13 mouse cellular contexts compared by ENCODE assay signal in genomic region chr10:18020846-18021245, GRCm38 (mm10). TPM values are rescaled to one million over a fixed set of nuclear protein-coding genes. Genes with fewer than 3 reads are reported as not detected.
DNase-seq lines count a peak whose midpoint lies in the region; ATAC-seq lines count a peak whose summit lies in the region.
"Had no signal": no experiment of that assay in that cellular context is flagged by ENCODE, and none has a peak within 500 bp of the region (broad histone marks: within the 10 kb centered on the region; RNA-seq: fewer than 3 reads in every experiment).

No protein-coding gene starts in this region.

- no peak overlapping the region for H3K27ac ChIP-seq in midbrain, embryonic 11.5 days (ENCODE audit: low read depth, low read length)
- H3K27ac ChIP-seq in midbrain, embryonic 15.5 days = no peak overlapping the region
- 0 out of 2 replicates have a peak overlapping the region, but pooled peaks have one; percentile 23 for H3K27ac ChIP-seq in hindbrain, embryonic 12.5 days
- no peak overlapping the region for H3K27ac ChIP-seq in stomach, embryonic 15.5 days

- H3K9me3 ChIP-seq in midbrain, embryonic 11.5 days (ENCODE audit: control insufficient read depth, low read length) = no peaks in the 10 kb centered on the region
- no peaks in the 10 kb centered on the region for H3K9me3 ChIP-seq in midbrain, embryonic 15.5 days
- no peaks in the 10 kb centered on the region for H3K9me3 ChIP-seq in hindbrain, embryonic 12.5 days (replicated peaks)
- no peaks in the 10 kb centered on the region for H3K9me3 ChIP-seq in stomach, embryonic 15.5 days

- 80% methylated on average over 1 of the region's 1 CpGs for WGBS in midbrain, embryonic 11.5 days
- 57% methylated on average over 1 of the region's 1 CpGs for WGBS in midbrain, embryonic 15.5 days
- 58% methylated on average over 1 of the region's 1 CpGs for WGBS in hindbrain, embryonic 12.5 days
- WGBS in stomach, embryonic 15.5 days = 80% methylated on average over 1 of the region's 1 CpGs

- H3K27me3 ChIP-seq in midbrain, embryonic 11.5 days (ENCODE audit: control insufficient read depth, insufficient read depth, low read length) = no peaks in the 10 kb centered on the region
- H3K27me3 ChIP-seq in midbrain, embryonic 15.5 days (replicated peaks) = no peaks in the 10 kb centered on the region
- no peaks in the 10 kb centered on the region for H3K27me3 ChIP-seq in hindbrain, embryonic 12.5 days
- no peaks in the 10 kb centered on the region for H3K27me3 ChIP-seq in stomach, embryonic 15.5 days (replicated peaks)

- intact Hi-C loops in left cerebral cortex, postnatal 4 days (cut with DNase I) = no loop called here

- no peak overlapping the region for H3K9ac ChIP-seq in midbrain, embryonic 11.5 days (ENCODE audit: low read length)
- no peak overlapping the region for H3K9ac ChIP-seq in midbrain, embryonic 15.5 days
- H3K9ac ChIP-seq in hindbrain, embryonic 12.5 days = no peak overlapping the region
- H3K9ac ChIP-seq in stomach, embryonic 15.5 days = no peak overlapping the region

- DNase-seq in frontal cortex, postnatal 14 days (ENCODE audit: low spot score in 2 of 2) = no peak
- DNase-seq in midbrain, embryonic 11.5 days (ENCODE audit: low spot score, missing footprints) = no peak
- DNase-seq in left cerebral cortex, postnatal 4 days = no peak
- DNase-seq: adrenal gland, postnatal 14 days; B cell, adult 2 months; cerebellum, adult 9-11 months; gastrocnemius, postnatal 36 days; kidney, adult 11 months had no signal

- no peak overlapping the region for H3K4me3 ChIP-seq in midbrain, embryonic 11.5 days (ENCODE audit: low read depth, low read length)
- H3K4me3 ChIP-seq in midbrain, embryonic 15.5 days = no peak overlapping the region
- no peak overlapping the region for H3K4me3 ChIP-seq in hindbrain, embryonic 12.5 days
- no peak overlapping the region for H3K4me3 ChIP-seq in stomach, embryonic 15.5 days (replicated peaks)

- peak overlapping the region; percentile 75; the same call in 1 of the 2 replicates for H3K4me2 ChIP-seq in midbrain, embryonic 11.5 days
- H3K4me2 ChIP-seq in midbrain, embryonic 15.5 days = no peak overlapping the region
- peak overlapping the region; percentile 64 for H3K4me2 ChIP-seq in hindbrain, embryonic 12.5 days (replicated peaks)
- H3K4me2 ChIP-seq in stomach, embryonic 15.5 days = peak overlapping the region; percentile 59; the same call in 1 of the 2 replicates

- ATAC-seq in frontal cortex, adult (ENCODE audit: low TSS enrichment) = peak; percentile 64
- no peak for ATAC-seq in midbrain, embryonic 11.5 days (ENCODE audit: low FRiP score)
- ATAC-seq in midbrain, embryonic 15.5 days (replicated peaks) = no peak
- no peak for ATAC-seq in hindbrain, embryonic 12.5 days (ENCODE audit: low FRiP score)
- no peak for ATAC-seq in stomach, embryonic 15.5 days (ENCODE audit: insufficient read depth, low FRiP score, low read depth)
- no peak for ATAC-seq in cerebellum, adult (ENCODE audit: insufficient number of reproducible peaks, low FRiP score, low TSS enrichment)

- no peaks in the 10 kb centered on the region for H3K4me1 ChIP-seq in midbrain, embryonic 11.5 days (ENCODE audit: control insufficient read depth, insufficient read depth, low read length)
- H3K4me1 ChIP-seq in midbrain, embryonic 15.5 days = no peaks in the 10 kb centered on the region; the same call in 1 of the 2 replicates
- H3K4me1 ChIP-seq in hindbrain, embryonic 12.5 days = peaks cover 9% of the 10 kb centered on the region
- no peaks in the 10 kb centered on the region for H3K4me1 ChIP-seq in stomach, embryonic 15.5 days

- H3K36me3 ChIP-seq in midbrain, embryonic 11.5 days (ENCODE audit: control insufficient read depth, insufficient read depth, low read length) = peaks cover 5% of the 10 kb centered on the region; the same call in 1 of the 2 replicates
- 0 out of 2 replicates have a peak, but pooled peaks cover 6% of the 10 kb centered on the region for H3K36me3 ChIP-seq in midbrain, embryonic 15.5 days (replicated peaks)
- peaks cover 27% of the 10 kb centered on the region for H3K36me3 ChIP-seq in hindbrain, embryonic 12.5 days
- peaks cover 13% of the 10 kb centered on the region for H3K36me3 ChIP-seq in stomach, embryonic 15.5 days

RNA-seq across cellular contexts. Expression of gene Abracl, which starts 2.2 kb away (rescaled TPM):
- polyA plus RNA-seq in midbrain, embryonic 11.5 days (2014; fragmentation: Nextera tagmentation; extraction: Ambion mirVana) = 178 and 189 TPM in 2 replicates
- polyA plus RNA-seq in midbrain, embryonic 15.5 days (2015; fragmentation: Nextera tagmentation; extraction: Ambion mirVana) = 49.2 and 56.6 TPM in 2 replicates
- polyA plus RNA-seq in hindbrain, embryonic 12.5 days (2016; fragmentation: Nextera tagmentation; extraction: Ambion mirVana) = 164 and 170 TPM in 2 replicates
- 166 and 178 TPM in 2 replicates for polyA plus RNA-seq in stomach, embryonic 15.5 days (2015; fragmentation: Nextera tagmentation; extraction: Ambion mirVana)
- total RNA-seq in left cerebral cortex, postnatal 4 days (2021) = 10 to 100 TPM; 40.1 to 49.3 TPM

RNA-seq across cellular contexts. Expression of gene Reps1, which starts 34.8 kb away (rescaled TPM):
- 27.1 TPM in 2 replicates for polyA plus RNA-seq in midbrain, embryonic 11.5 days (2014; fragmentation: Nextera tagmentation; extraction: Ambion mirVana)
- polyA plus RNA-seq in midbrain, embryonic 15.5 days (2015; fragmentation: Nextera tagmentation; extraction: Ambion mirVana) = 28.0 and 29.2 TPM in 2 replicates
- polyA plus RNA-seq in hindbrain, embryonic 12.5 days (2016; fragmentation: Nextera tagmentation; extraction: Ambion mirVana) = 32.8 and 36.5 TPM in 2 replicates
- 19.6 and 25.1 TPM in 2 replicates for polyA plus RNA-seq in stomach, embryonic 15.5 days (2015; fragmentation: Nextera tagmentation; extraction: Ambion mirVana)
- 10 to 100 TPM; 64.1 to 69.4 TPM for total RNA-seq in left cerebral cortex, postnatal 4 days (2021)
